8 mouse cellular contexts compared by ENCODE assay signal in the genomic region with DNA sequence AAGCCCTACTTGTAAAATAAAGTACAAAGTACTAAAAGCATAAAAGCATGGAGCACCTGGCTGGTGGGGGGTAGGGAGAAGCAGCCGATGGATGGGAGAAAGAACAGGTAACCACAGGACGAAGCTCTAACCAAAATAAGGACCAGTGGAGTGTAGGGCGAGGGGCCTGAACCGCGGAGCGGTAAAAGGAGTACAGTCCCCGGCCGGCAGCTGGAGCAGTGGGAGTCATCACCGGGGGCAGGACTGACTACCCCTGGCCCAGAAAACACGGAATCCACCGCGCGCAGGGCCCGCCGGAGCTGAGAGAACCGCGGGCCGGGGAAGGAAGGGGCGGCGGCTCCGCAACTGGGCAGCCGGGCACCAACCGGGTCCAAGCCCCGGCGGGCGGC. TPM values are rescaled to one million over a fixed set of nuclear protein-coding genes. Genes with fewer than 3 reads are reported as not detected.
DNase-seq lines count a peak whose midpoint lies in the region; ATAC-seq and TF ChIP-seq lines count a peak whose summit lies in the region.

No protein-coding gene starts in this region.

- H3K27ac ChIP-seq in kidney, adult 2 months (ENCODE audit: insufficient read depth, low read depth, low read length) = peak overlapping the region; percentile 91
- H3K27ac ChIP-seq in MEL (ENCODE audit: control insufficient read depth, low read depth, low read length) = peak overlapping the region; percentile 84

- peaks cover 8% of the 10 kb centered on the region for H3K36me3 ChIP-seq in kidney, adult 2 months (ENCODE audit: control insufficient read depth, insufficient read depth, low read length)
- peaks cover 4 to 27% of the 10 kb centered on the region in 2 experiments for H3K36me3 ChIP-seq in MEL (ENCODE audit: control insufficient read depth in 1 of 2, insufficient read depth in 2 of 2, low read length in 2 of 2)

- TF ChIP-seq EP300 in MEL (IDR thresholded peaks at IDR 0.05; ENCODE audit: low read depth in 1 of 2, low read length in 2 of 2) = no peak

- TF ChIP-seq CTCF in kidney, adult 2 months (conservative IDR thresholded peaks at IDR 0.05; ENCODE audit: insufficient read depth, insufficient read length, low read depth, low read length) = no peak
- no peak for TF ChIP-seq CTCF in MEL (IDR thresholded peaks at IDR 0.05 in 2 of 3, conservative IDR thresholded peaks at IDR 0.05 in 1 of 3; ENCODE audit: control insufficient read depth in 1 of 3, insufficient read depth in 1 of 3, low read depth in 2 of 3, low read length in 3 of 3, poor library complexity in 1 of 3, severe bottlenecking in 1 of 3)

- peak overlapping the region; percentile 87 for H3K9ac ChIP-seq in MEL (ENCODE audit: control insufficient read depth, low read depth, low read length, poor library complexity, severe bottlenecking)

- H3K27me3 ChIP-seq in kidney, adult 2 months (replicated peaks; ENCODE audit: control insufficient read depth, insufficient read depth, low read length) = no peaks in the 10 kb centered on the region
- H3K27me3 ChIP-seq in MEL (ENCODE audit: control insufficient read depth in 1 of 2, insufficient read depth in 2 of 2, low read length in 2 of 2) = no peaks in the 10 kb centered on the region

- no peaks in the 10 kb centered on the region for H3K9me3 ChIP-seq in MEL (replicated peaks; ENCODE audit: insufficient read depth, low read length)

- under 1% methylated on average over 26 of the region's 26 CpGs for WGBS in kidney, adult 2 months

- ATAC-seq in megakaryocyte, adult 5-6 weeks (ENCODE audit: poor library complexity, severe bottlenecking) = peak; percentile 0

- H3K4me1 ChIP-seq in kidney, adult 2 months (ENCODE audit: control insufficient read depth, insufficient read depth, low read length) = peaks cover 4% of the 10 kb centered on the region; the same call in 1 of the 2 replicates
- peaks cover 0 to 11% of the 10 kb centered on the region in 2 experiments; a peak in 2 of 4 replicates for H3K4me1 ChIP-seq in MEL (ENCODE audit: control insufficient read depth in 1 of 2, insufficient read depth in 2 of 2, low read length in 2 of 2)

- H3K79me2 ChIP-seq in MEL (ENCODE audit: control insufficient read depth, insufficient read depth, low read length, poor library complexity) = peaks cover 39% of the 10 kb centered on the region

- TF ChIP-seq RAD21 in MEL (IDR thresholded peaks at IDR 0.05; ENCODE audit: low read depth, low read length) = no peak

- TF ChIP-seq POLR2A in kidney, adult 2 months (IDR thresholded peaks at IDR 0.05; ENCODE audit: low read depth, low read length) = no peak
- no peak for TF ChIP-seq POLR2A in MEL (IDR thresholded peaks at IDR 0.05; ENCODE audit: control insufficient read depth in 1 of 2, insufficient read depth in 1 of 2, low read depth in 1 of 2, low read length in 2 of 2, poor library complexity in 1 of 2)

- no peak for DNase-seq in kidney, adult 2 months
- no peak for DNase-seq in kidney, postnatal 14 days
- no peak for DNase-seq in MEL (ENCODE audit: low read depth, low spot score)
- DNase-seq in forelimb bud, embryonic 11.5 days (ENCODE audit: low read depth, low spot score) = peak; percentile 8
- DNase-seq in retina, embryonic 14.5 days (ENCODE audit: low spot score) = no peak
- DNase-seq in urinary bladder, adult 2 months (ENCODE audit: low spot score) = no peak
- DNase-seq in natural killer cell, adult 2 months (ENCODE audit: low spot score in 2 of 2) = no peak

- H3K4me3 ChIP-seq in kidney, adult 2 months (ENCODE audit: insufficient read depth, low read depth, low read length) = peak overlapping the region; percentile 95
- peak overlapping the region; percentile 83 to 92 for H3K4me3 ChIP-seq in MEL (ENCODE audit: control insufficient read depth in 1 of 2, insufficient read depth in 1 of 2, low read depth in 2 of 2, low read length in 2 of 2)

TF ChIP-seq in MEL, 35 proteins besides CTCF, POLR2A, EP300 and RAD21:
- TF ChIP-seq TBP (IDR thresholded peaks at IDR 0.05; ENCODE audit: low read depth, low read length) (0 out of 2 replicates have a peak, but pooled peaks have one; percentile 2), SIN3A (IDR thresholded peaks at IDR 0.05; ENCODE audit: low read length) (peak; percentile 67; the same call in 1 of the 2 replicates), POLR2AphosphoS2 (IDR thresholded peaks at IDR 0.05; ENCODE audit: low read length) (no peak), JUND (IDR thresholded peaks at IDR 0.05; ENCODE audit: low read depth, low read length) (no peak), CHD1 (IDR thresholded peaks at IDR 0.05; ENCODE audit: low read depth, low read length) (peak; percentile 88; the same call in 1 of the 2 replicates)

RNA-seq across cellular contexts. Expression of a gene that starts 0.6 kb away (rescaled TPM):
- 59.6 and 65.8 TPM in 2 replicates for polyA plus RNA-seq in kidney, adult 2 months (2012; rRNA removed)
- 26.4 and 29.3 TPM in 2 replicates for total RNA-seq in MEL (2012; rRNA removed)
- 10 to 100 TPM in 1 of 2 experiments, not detected in 1; 42.9 TPM for polyA plus RNA-seq in MEL (2012; ENCODE audit: insufficient read depth in 1 of 2, insufficient read length in 2 of 2, low read depth in 1 of 2, low replicate concordance in 2 of 2, missing spikeins in 1 of 2)
- 39.8 and 42.7 TPM in 2 replicates for total RNA-seq in megakaryocyte, adult 5-6 weeks (2015)
- total RNA-seq in megakaryocyte, adult 5-6 weeks (2017) = 32.6 and 37.9 TPM in 2 replicates
- 41.3 and 46.0 TPM in 2 replicates for polyA plus RNA-seq in urinary bladder, adult 2 months (2012; rRNA removed)

RNA-seq across cellular contexts. Expression of a gene that starts 12.7 kb away (rescaled TPM):
- 9.3 and 11.1 TPM in 2 replicates for polyA plus RNA-seq in kidney, adult 2 months (2012; rRNA removed)
- 27.1 and 29.1 TPM in 2 replicates for total RNA-seq in MEL (2012; rRNA removed)
- polyA plus RNA-seq in MEL (2012; ENCODE audit: insufficient read depth in 1 of 2, insufficient read length in 2 of 2, low read depth in 1 of 2, low replicate concordance in 2 of 2, missing spikeins in 1 of 2) = 10 to 100 TPM in 1 of 2 experiments, not detected in 1; 29.8 TPM
- total RNA-seq in megakaryocyte, adult 5-6 weeks (2015) = 33.1 and 34.5 TPM in 2 replicates
- total RNA-seq in megakaryocyte, adult 5-6 weeks (2017) = 33.1 and 36.2 TPM in 2 replicates
- polyA plus RNA-seq in urinary bladder, adult 2 months (2012; rRNA removed) = 15.4 and 20.7 TPM in 2 replicates

RNA-seq across cellular contexts. Expression of a gene that starts 19.4 kb away (rescaled TPM):
- 0.46 and 0.48 TPM in 2 replicates for polyA plus RNA-seq in kidney, adult 2 months (2012; rRNA removed)
- total RNA-seq in MEL (2012; rRNA removed) = not detected in 2 replicates
- polyA plus RNA-seq in MEL (2012; ENCODE audit: insufficient read depth in 1 of 2, insufficient read length in 2 of 2, low read depth in 1 of 2, low replicate concordance in 2 of 2, missing spikeins in 1 of 2) = under 1 TPM in 1 of 2 experiments, not detected in 1; 0.06 TPM
- total RNA-seq in megakaryocyte, adult 5-6 weeks (2015) = 0.16 and 0.82 TPM in 2 replicates
- total RNA-seq in megakaryocyte, adult 5-6 weeks (2017) = 0.40 and 0.69 TPM in 2 replicates
- 17.0 and 17.5 TPM in 2 replicates for polyA plus RNA-seq in urinary bladder, adult 2 months (2012; rRNA removed)

RNA-seq across cellular contexts. Expression of a gene that starts 29.0 kb away (rescaled TPM):
- 2.0 TPM in 2 replicates for polyA plus RNA-seq in kidney, adult 2 months (2012; rRNA removed)
- not detected in 2 replicates for total RNA-seq in MEL (2012; rRNA removed)
- polyA plus RNA-seq in MEL (2012; ENCODE audit: insufficient read depth in 1 of 2, insufficient read length in 2 of 2, low read depth in 1 of 2, low replicate concordance in 2 of 2, missing spikeins in 1 of 2) = not detected
- not detected in 2 replicates for total RNA-seq in megakaryocyte, adult 5-6 weeks (2015)
- total RNA-seq in megakaryocyte, adult 5-6 weeks (2017) = not detected in 2 replicates
- 3.1 and 3.2 TPM in 2 replicates for polyA plus RNA-seq in urinary bladder, adult 2 months (2012; rRNA removed)

RNA-seq across cellular contexts. Expression of a gene that starts 35.5 kb away (rescaled TPM):
- polyA plus RNA-seq in kidney, adult 2 months (2012; rRNA removed) = 188 and 193 TPM in 2 replicates
- total RNA-seq in MEL (2012; rRNA removed) = 54.2 and 66.8 TPM in 2 replicates
- polyA plus RNA-seq in MEL (2012; ENCODE audit: insufficient read depth in 1 of 2, insufficient read length in 2 of 2, low read depth in 1 of 2, low replicate concordance in 2 of 2, missing spikeins in 1 of 2) = 10 to 100 TPM in 1 of 2 experiments, not detected in 1; 64.6 TPM
- 42.4 and 49.0 TPM in 2 replicates for total RNA-seq in megakaryocyte, adult 5-6 weeks (2015)
- total RNA-seq in megakaryocyte, adult 5-6 weeks (2017) = 29.4 and 38.5 TPM in 2 replicates
- 63.6 and 67.7 TPM in 2 replicates for polyA plus RNA-seq in urinary bladder, adult 2 months (2012; rRNA removed)

Comparison
In these comparisons a context has a peak if more than half of its experiments do, and no peak if none do; other contexts are left out.
1. RNA of a gene that starts 19.4 kb away (polyA plus RNA-seq): 17.0 to 17.5 TPM in urinary bladder, adult 2 months; 0.46 to 0.48 TPM in kidney, adult 2 months and 0.06 TPM in MEL; every median in the first group is over 10 times any median in the second.